Mouse (Mus musculus) left cerebral cortex, postnatal 25 days (tissue): ENCODE measurements at regions not wholly inside any gene's neighbourhood (a gene's known extent, or its start where the extent isn't known, plus 50 kb on each side); places are given as distances from the start of the nearest gene placed in this dataset.
A peak's percentile ranks its signal among the peaks of the same experiment; 100 is the strongest.

ENCODE experiments used
- DNase-seq, 2 experiments: peaks; one replicate each; pipeline ENCODE4 v3.0.0; 2022; ENCODE audit warnings: low spot score in 2 of 2, mixed read lengths in 1 of 2
- intact Hi-C: fragments of 180-260 bp; cut with DNase I; formaldehyde crosslinking; loops from one replicate; pipeline ENCODE4 v1.15.1; 2025

- intact Hi-C loops: no loop called here
- DNase-seq: no peak
Observed at GRCm38 (mm10) chr1:61234298-61234682, 256.6 kb downstream of the Icos start.

- intact Hi-C loops: no loop called here
- DNase-seq: no peak
Observed at GRCm38 (mm10) chr1:61236511-61236910, 258.8 kb downstream of the Icos start.

GRCm38 (mm10) chr1:61238668-61239067 lies 260.9 kb downstream of the Icos start:
- intact Hi-C loops: no loop called here
- no peak for DNase-seq

- no peak for DNase-seq
- intact Hi-C loops: no loop called here
Observed at GRCm38 (mm10) chr1:61257561-61257960, 279.8 kb downstream of the Icos start.

GRCm38 (mm10) chr1:61263466-61263865 lies 285.7 kb downstream of the Icos start:
- no peak for DNase-seq
- intact Hi-C loops: no loop called here

- DNase-seq: no peak
- intact Hi-C loops: no loop called here
Observed at GRCm38 (mm10) chr1:61265706-61266127, 288.0 kb downstream of the Icos start.

- intact Hi-C loops: no loop called here
- DNase-seq: no peak
Observed at GRCm38 (mm10) chr1:61273843-61274242, 296.1 kb downstream of the Icos start.

GRCm38 (mm10) chr1:61274244-61274643 lies 296.5 kb downstream of the Icos start:
- DNase-seq: no peak
- intact Hi-C loops: no loop called here

GRCm38 (mm10) chr1:61277170-61277710 lies 299.5 kb downstream of the Icos start:
- intact Hi-C loops: no loop called here
- DNase-seq: no peak

- DNase-seq: peak in 1 of 2 experiments; percentile 55
- intact Hi-C loops: no loop called here
Observed at GRCm38 (mm10) chr1:61288185-61288584, 310.5 kb downstream of the Icos start.

- no peak for DNase-seq
- intact Hi-C loops: no loop called here
Observed at GRCm38 (mm10) chr1:61288946-61289345, 311.2 kb downstream of the Icos start.

- intact Hi-C loops: no loop called here
- no peak for DNase-seq
Observed at GRCm38 (mm10) chr1:61289552-61289951, 311.8 kb downstream of the Icos start.

- intact Hi-C loops: loop anchor here (10.0 kb wide), 1 partner anchor 1672 kb away; no protein-coding TSS in a partner anchor
- DNase-seq: no peak
Observed at GRCm38 (mm10) chr1:61293106-61293505, 315.4 kb downstream of the Icos start.

- intact Hi-C loops: loop anchor here (5.0 to 10.0 kb wide), 2 partner anchors 1407 to 1670 kb away; partner anchors contain the start of gene Nrp2
- no peak for DNase-seq
Observed at GRCm38 (mm10) chr1:61295219-61295618, 317.5 kb downstream of the Icos start.

GRCm38 (mm10) chr1:61296831-61297230 lies 319.1 kb downstream of the Icos start:
- intact Hi-C loops: loop anchor here (5.0 to 10.0 kb wide), 2 partner anchors 1405 to 1668 kb away; partner anchors contain the start of gene Nrp2
- no peak for DNase-seq

GRCm38 (mm10) chr1:61297361-61297760 lies 319.6 kb downstream of the Icos start:
- intact Hi-C loops: loop anchor here (5.0 to 10.0 kb wide), 2 partner anchors 1405 to 1667 kb away; partner anchors contain the start of gene Nrp2
- no peak for DNase-seq

- DNase-seq: peak; percentile 58 to 63
- intact Hi-C loops: loop anchor here (1.0 to 10.0 kb wide), 4 partner anchors 79 to 1667 kb away; partner anchors contain the start of gene Nrp2
Observed at GRCm38 (mm10) chr1:61298064-61298463, 320.3 kb downstream of the Icos start.

- DNase-seq: no peak
- intact Hi-C loops: loop anchor here (1.0 to 10.0 kb wide), 4 partner anchors 79 to 1666 kb away; partner anchors contain the start of gene Nrp2
Observed at GRCm38 (mm10) chr1:61298779-61299178, 321.1 kb downstream of the Icos start.

- DNase-seq: no peak
- intact Hi-C loops: no loop called here
Observed at GRCm38 (mm10) chr1:61300491-61300890, 322.8 kb downstream of the Icos start.

GRCm38 (mm10) chr1:61301041-61302030 lies 323.6 kb downstream of the Icos start:
- no peak for DNase-seq
- intact Hi-C loops: no loop called here
